Mouse (Mus musculus): ENCODE results near the gene Rreb1.

DNA sequence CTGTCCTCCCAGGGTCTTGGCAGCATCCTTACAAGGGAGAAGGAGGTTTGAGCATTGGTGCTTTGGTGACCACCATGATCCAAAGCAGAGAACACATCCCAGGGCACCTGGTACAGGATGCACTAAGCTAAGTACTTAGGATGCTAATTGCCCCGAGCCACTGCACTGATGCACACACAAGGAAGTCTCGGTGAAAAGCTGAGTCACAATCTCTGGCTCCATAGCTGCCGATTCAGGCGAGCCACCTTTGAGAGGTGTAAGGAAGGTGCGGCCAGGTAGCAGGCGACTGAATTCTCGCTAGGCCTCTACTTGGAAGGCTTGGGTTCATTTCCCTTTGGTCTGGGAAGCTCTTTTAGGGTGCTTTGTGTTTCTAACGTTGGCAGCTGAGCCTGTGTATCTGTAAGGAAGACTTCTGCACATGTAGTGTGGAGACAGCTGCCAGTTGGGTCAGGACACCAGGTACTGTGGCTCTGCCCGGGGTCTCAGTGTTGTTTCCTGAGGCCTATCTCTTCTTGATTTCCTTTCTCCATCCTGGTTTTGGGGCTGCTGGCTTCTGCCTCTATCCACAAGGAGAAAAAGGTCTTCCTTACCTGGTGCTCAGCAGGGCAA is 68.9 kb downstream of the Rreb1 start:
- TF ChIP-seq CTCF (IDR thresholded peaks at IDR 0.05; ENCODE audit: low read depth, low read length) = no peak
- TF ChIP-seq EP300 (IDR thresholded peaks at IDR 0.05; ENCODE audit: insufficient read depth, low read depth, low read length) = no peak

Data from ES-Bruce4 (cell line).